Mouse (Mus musculus): ENCODE results near the gene Trim12a. TPM values are rescaled to one million over a fixed set of nuclear protein-coding genes. Genes with fewer than 3 reads are reported as not detected.
"Not testable (repeated sequence)": the region's sequence is repeated elsewhere in the genome, so short reads cannot be mapped to it uniquely, and the experiment has no call there.

The Trim12a gene
- 2.2 and 4.9 TPM in 2 replicates for polyA plus RNA-seq (2015; fragmentation: Nextera tagmentation; extraction: Ambion mirVana)

- not testable (repeated sequence) for H3K27ac ChIP-seq (replicated peaks); H3K27me3 ChIP-seq (replicated peaks); H3K4me1 ChIP-seq; H3K36me3 ChIP-seq; H3K9ac ChIP-seq (replicated peaks); H3K9me3 ChIP-seq (replicated peaks); ATAC-seq (ENCODE audit: low FRiP score)
- H3K4me2 ChIP-seq: peak within 1 kb of the TSS; percentile 41
- H3K4me3 ChIP-seq (replicated peaks): peak within 1 kb of the TSS; percentile 32
- 38% methylated on average over 4 of the region's 4 CpGs for WGBS
These were observed at the start of gene Trim12a for GRCm38 (mm10) chr7:104315369-104316080. Gene Trim12a, minus strand, starts transcription at chr7:104315466.

- Histone ChIP-seq H3K27me3 (replicated peaks) (no peaks in the 10 kb centered on the region), H3K4me1 (no peaks in the 10 kb centered on the region), H3K9ac (replicated peaks) (no peak overlapping the region), H3K27ac (replicated peaks) (no peak overlapping the region), H3K4me3 (replicated peaks) (no peak overlapping the region), H3K36me3 (no peaks in the 10 kb centered on the region), H3K9me3 (replicated peaks) (no peaks in the 10 kb centered on the region), H3K4me2 (peak overlapping the region; percentile 43; the same call in 1 of the 2 replicates)
- ATAC-seq (ENCODE audit: low FRiP score): peak; percentile 11; the same call in 1 of the 2 replicates
- WGBS: 87% methylated on average over 2 of the region's 2 CpGs
These were observed 38.3 kb upstream of the Trim12a start for GRCm38 (mm10) chr7:104353600-104353967.

- Histone ChIP-seq H3K4me3 (replicated peaks) (peak within 1 kb of the TSS; percentile 33), H3K9me3 (replicated peaks) (no peaks in the 10 kb centered on the region), H3K27ac (replicated peaks) (0 out of 2 replicates have a peak within 1 kb of the TSS, but pooled peaks have one; percentile 37), H3K4me2 (peak within 1 kb of the TSS; percentile 43), H3K9ac (replicated peaks) (no peak within 1 kb of the TSS), H3K4me1 (no peaks in the 10 kb centered on the region), H3K27me3 (replicated peaks) (no peaks in the 10 kb centered on the region), H3K36me3 (no peaks in the 10 kb centered on the region)
- 8% methylated on average over 14 of the region's 14 CpGs for WGBS
- peak; percentile 79; the same call in 1 of the 2 replicates for ATAC-seq (ENCODE audit: low FRiP score)
These were observed 37.7 kb upstream of the Trim12a start, which contains the start of gene Trim12c for GRCm38 (mm10) chr7:104352717-104353599. Gene Trim12c, minus strand, starts transcription at chr7:104353362.

GRCm38 (mm10) chr7:104348043-104348442, 32.8 kb upstream of the Trim12a start:
- not testable (repeated sequence) for H3K27me3 ChIP-seq (replicated peaks); H3K9me3 ChIP-seq (replicated peaks); H3K4me3 ChIP-seq (replicated peaks); H3K4me1 ChIP-seq; H3K36me3 ChIP-seq; H3K4me2 ChIP-seq; H3K9ac ChIP-seq (replicated peaks); H3K27ac ChIP-seq (replicated peaks); ATAC-seq (ENCODE audit: low FRiP score)
- 93% methylated on average over 4 of the region's 4 CpGs for WGBS

- not testable (repeated sequence) for H3K4me3 ChIP-seq (replicated peaks); H3K9me3 ChIP-seq (replicated peaks); H3K9ac ChIP-seq (replicated peaks); H3K27me3 ChIP-seq (replicated peaks); H3K36me3 ChIP-seq; H3K4me2 ChIP-seq; H3K4me1 ChIP-seq; H3K27ac ChIP-seq (replicated peaks); ATAC-seq (ENCODE audit: low FRiP score)
- 93% methylated on average over 3 of the region's 4 CpGs for WGBS
These were observed 25.5 kb upstream of the Trim12a start for GRCm38 (mm10) chr7:104340744-104341143.

- WGBS: 93% methylated on average over 3 of the region's 3 CpGs
- ATAC-seq (ENCODE audit: low FRiP score): not testable (repeated sequence)
These were observed 20.3 kb upstream of the Trim12a start for GRCm38 (mm10) chr7:104335547-104335946.

GRCm38 (mm10) chr7:104329171-104329570, 13.9 kb upstream of the Trim12a start, which contains the start of gene Trim34b:
Gene Trim34b, plus strand, starts transcription at chr7:104329471.
- WGBS: 93% methylated on average over 2 of the region's 2 CpGs

More at GRCm38 (mm10) chr7:104335547-104335946, 20.3 kb upstream of the Trim12a start:
- not testable (repeated sequence) for H3K27ac ChIP-seq (replicated peaks); H3K27me3 ChIP-seq (replicated peaks); H3K4me3 ChIP-seq (replicated peaks); H3K9me3 ChIP-seq (replicated peaks); H3K4me2 ChIP-seq; H3K4me1 ChIP-seq; H3K36me3 ChIP-seq; H3K9ac ChIP-seq (replicated peaks)

GRCm38 (mm10) chr7:104322028-104322427, 6.8 kb upstream of the Trim12a start:
- no peaks in the 10 kb centered on the region for H3K36me3 ChIP-seq
- no peak overlapping the region for H3K4me2 ChIP-seq
- no peaks in the 10 kb centered on the region for H3K27me3 ChIP-seq (replicated peaks)
- H3K27ac ChIP-seq (replicated peaks): no peak overlapping the region
- H3K4me3 ChIP-seq (replicated peaks): no peak overlapping the region
- no peaks in the 10 kb centered on the region for H3K9me3 ChIP-seq (replicated peaks)
- no peak overlapping the region for H3K9ac ChIP-seq (replicated peaks)
- WGBS: 77% methylated on average over 9 of the region's 9 CpGs
- H3K4me1 ChIP-seq: no peaks in the 10 kb centered on the region
- ATAC-seq (ENCODE audit: low FRiP score): no peak

More at GRCm38 (mm10) chr7:104329171-104329570, 13.9 kb upstream of the Trim12a start, which contains the start of gene Trim34b:
- not testable (repeated sequence) for ATAC-seq (ENCODE audit: low FRiP score); H3K27me3 ChIP-seq (replicated peaks); H3K4me3 ChIP-seq (replicated peaks); H3K27ac ChIP-seq (replicated peaks); H3K36me3 ChIP-seq; H3K9me3 ChIP-seq (replicated peaks); H3K4me1 ChIP-seq; H3K4me2 ChIP-seq; H3K9ac ChIP-seq (replicated peaks)

- H3K27ac ChIP-seq (replicated peaks): no peak overlapping the region
- H3K4me1 ChIP-seq: no peaks in the 10 kb centered on the region
- 16% methylated on average over 15 of the region's 15 CpGs for WGBS
- peak overlapping the region; percentile 41 for H3K4me2 ChIP-seq
- peak overlapping the region; percentile 32 for H3K4me3 ChIP-seq (replicated peaks)
- no peaks in the 10 kb centered on the region for H3K9me3 ChIP-seq (replicated peaks)
- H3K27me3 ChIP-seq (replicated peaks): no peaks in the 10 kb centered on the region
- no peaks in the 10 kb centered on the region for H3K36me3 ChIP-seq
- H3K9ac ChIP-seq (replicated peaks): no peak overlapping the region
- no peak for ATAC-seq (ENCODE audit: low FRiP score)
These were observed 391 bp downstream of the Trim12a start for GRCm38 (mm10) chr7:104314796-104315353.

- Histone ChIP-seq H3K9me3 (replicated peaks) (no peaks in the 10 kb centered on the region), H3K9ac (replicated peaks) (no peak overlapping the region), H3K4me2 (no peak overlapping the region), H3K27ac (replicated peaks) (no peak overlapping the region), H3K27me3 (replicated peaks) (no peaks in the 10 kb centered on the region), H3K4me3 (replicated peaks) (no peak overlapping the region), H3K36me3 (no peaks in the 10 kb centered on the region), H3K4me1 (no peaks in the 10 kb centered on the region)
- ATAC-seq (ENCODE audit: low FRiP score): no peak
- 86% methylated on average over 5 of the region's 5 CpGs for WGBS
These were observed 23.4 kb downstream of the Trim12a start for GRCm38 (mm10) chr7:104291638-104292400.

- Histone ChIP-seq H3K9me3 (replicated peaks) (no peaks in the 10 kb centered on the region), H3K4me1 (no peaks in the 10 kb centered on the region), H3K9ac (replicated peaks) (no peak overlapping the region), H3K36me3 (no peaks in the 10 kb centered on the region), H3K27me3 (replicated peaks) (no peaks in the 10 kb centered on the region), H3K4me2 (no peak overlapping the region), H3K27ac (replicated peaks) (no peak overlapping the region), H3K4me3 (replicated peaks) (no peak overlapping the region)
- ATAC-seq (ENCODE audit: low FRiP score): no peak
- WGBS: 94% methylated on average over 1 of the region's 1 CpGs
These were observed 24.6 kb downstream of the Trim12a start for GRCm38 (mm10) chr7:104290641-104291040.

Measured in neural tube, embryonic 15.5 days (tissue).